In the genomic region with DNA sequence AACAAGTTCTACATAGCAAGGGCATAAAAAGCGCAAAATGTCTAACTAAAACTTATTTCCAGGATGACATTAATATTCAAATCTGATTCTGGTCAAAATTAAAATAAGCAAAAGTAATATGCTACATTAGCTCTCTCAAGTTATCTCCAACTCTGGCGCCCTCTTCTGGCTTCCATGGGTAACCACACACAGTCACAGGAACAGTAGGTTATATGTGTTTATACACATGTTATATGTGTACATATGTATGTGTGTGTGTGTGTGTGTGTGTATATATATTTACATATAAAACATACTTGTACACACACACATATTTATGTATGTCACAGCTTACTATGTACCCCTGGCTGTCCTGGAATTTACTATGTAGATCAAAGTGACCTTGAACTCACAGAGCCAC, we compare ENCODE assay signal across 9 mouse cellular contexts. TPM values are rescaled to one million over a fixed set of nuclear protein-coding genes. Genes with fewer than 3 reads are reported as not detected.
DNase-seq lines count a peak whose midpoint lies in the region; ATAC-seq and TF ChIP-seq lines count a peak whose summit lies in the region.
"Had no signal": no experiment of that assay in that cellular context is flagged by ENCODE, and none has a peak within 500 bp of the region (broad histone marks: within the 10 kb centered on the region; RNA-seq: fewer than 3 reads in every experiment).

No protein-coding gene starts in this region.

- DNase-seq in hindbrain, embryonic 14.5 days (ENCODE audit: low spot score), result peak; percentile 60
- DNase-seq in A20 (ENCODE audit: low read depth, low spot score) (peak; percentile 58), G1E (ENCODE audit: low spot score) (no peak)
- peak; percentile 27 for DNase-seq in lung, postnatal 25 days (ENCODE audit: low spot score)
- peak; percentile 32 for DNase-seq in thymus, postnatal 25 days
- no peak for DNase-seq in frontal cortex, postnatal 10 days (ENCODE audit: low spot score in 2 of 2)

- no peaks in the 10 kb centered on the region for H3K4me1 ChIP-seq in hindbrain, embryonic 14.5 days (replicated peaks; ENCODE audit: control insufficient read depth, insufficient read depth, low read length)
- H3K4me1 ChIP-seq in hindbrain, embryonic 12.5 days, result no peaks in the 10 kb centered on the region
- 0 out of 2 replicates have a peak, but pooled peaks cover 1% of the 10 kb centered on the region for H3K4me1 ChIP-seq in G1E (ENCODE audit: insufficient read depth, low read depth, low read length)
- H3K4me1 ChIP-seq: limb, embryonic 12.5 days had no signal

- H3K4me2 ChIP-seq in hindbrain, embryonic 14.5 days (replicated peaks), result no peak overlapping the region
- H3K4me2 ChIP-seq in hindbrain, embryonic 12.5 days (replicated peaks), result no peak overlapping the region
- H3K4me2 ChIP-seq: limb, embryonic 12.5 days had no signal

- H3K9ac ChIP-seq in hindbrain, embryonic 14.5 days, result no peak overlapping the region
- no peak overlapping the region for H3K9ac ChIP-seq in hindbrain, embryonic 12.5 days
- H3K9ac ChIP-seq: limb, embryonic 12.5 days had no signal

- peaks cover 83% of the 10 kb centered on the region for H3K36me3 ChIP-seq in hindbrain, embryonic 14.5 days (replicated peaks; ENCODE audit: control insufficient read depth, insufficient read depth)
- peaks cover 54% of the 10 kb centered on the region for H3K36me3 ChIP-seq in hindbrain, embryonic 12.5 days
- H3K36me3 ChIP-seq in G1E (replicated peaks), result peaks cover 65% of the 10 kb centered on the region

- H3K27ac ChIP-seq in hindbrain, embryonic 14.5 days, result no peak overlapping the region
- no peak overlapping the region for H3K27ac ChIP-seq in hindbrain, embryonic 12.5 days
- H3K27ac ChIP-seq: limb, embryonic 12.5 days had no signal

- 73% methylated on average over 2 of the region's 2 CpGs for WGBS in hindbrain, embryonic 14.5 days
- 69% methylated on average over 2 of the region's 2 CpGs for WGBS in hindbrain, embryonic 12.5 days

- H3K27me3 ChIP-seq in hindbrain, embryonic 14.5 days (ENCODE audit: control insufficient read depth, insufficient read depth, low read length), result no peaks in the 10 kb centered on the region
- no peaks in the 10 kb centered on the region for H3K27me3 ChIP-seq in hindbrain, embryonic 12.5 days
- H3K27me3 ChIP-seq in G1E (ENCODE audit: insufficient read depth, low read length), result no peaks in the 10 kb centered on the region
- H3K27me3 ChIP-seq: limb, embryonic 12.5 days had no signal

- peak; percentile 20; the same call in 1 of the 2 replicates for TF ChIP-seq CTCF in G1E (IDR thresholded peaks at IDR 0.05; ENCODE audit: low read depth, low read length)

- ATAC-seq in hindbrain, embryonic 14.5 days (ENCODE audit: low FRiP score), result no peak
- no peak for ATAC-seq in hindbrain, embryonic 12.5 days (ENCODE audit: low FRiP score)
- 0 out of 2 replicates have a peak, but pooled peaks have one; percentile 50 for ATAC-seq in G1E (ENCODE audit: extremely low read depth, insufficient number of reproducible peaks, low FRiP score, poor library complexity, severe bottlenecking)
- peak; percentile 81 for ATAC-seq in erythroblast, adult 5-6 weeks (replicated peaks; ENCODE audit: low FRiP score, poor library complexity, severe bottlenecking)

- H3K9me3 ChIP-seq in hindbrain, embryonic 14.5 days (ENCODE audit: control insufficient read depth, low read length), result no peaks in the 10 kb centered on the region
- no peaks in the 10 kb centered on the region for H3K9me3 ChIP-seq in hindbrain, embryonic 12.5 days (replicated peaks)
- H3K9me3 ChIP-seq in G1E (replicated peaks), result no peaks in the 10 kb centered on the region
- H3K9me3 ChIP-seq: limb, embryonic 12.5 days had no signal

- no peak overlapping the region for H3K4me3 ChIP-seq in hindbrain, embryonic 14.5 days (replicated peaks; ENCODE audit: low read length)
- H3K4me3 ChIP-seq in hindbrain, embryonic 12.5 days, result no peak overlapping the region
- H3K4me3 ChIP-seq in G1E (ENCODE audit: low read depth, low read length), result no peak overlapping the region
- H3K4me3 ChIP-seq: limb, embryonic 12.5 days had no signal

RNA-seq across cellular contexts. Expression of a gene that starts 7.6 kb away (rescaled TPM):
- polyA plus RNA-seq in hindbrain, embryonic 14.5 days (2014; fragmentation: Nextera tagmentation; extraction: Ambion mirVana), result 56.5 and 62.9 TPM in 2 replicates
- 57.2 and 61.6 TPM in 2 replicates for polyA plus RNA-seq in hindbrain, embryonic 12.5 days (2016; fragmentation: Nextera tagmentation; extraction: Ambion mirVana)
- total RNA-seq in G1E (2014; fragmentation: Nextera tagmentation), result 97.1 and 110 TPM in 2 replicates
- 25.4 and 30.9 TPM in 2 replicates for total RNA-seq in G1E (2017)
- polyA plus RNA-seq in G1E (2012), result 1.4 and 1.8 TPM in 2 replicates
- total RNA-seq in erythroblast, adult 5-6 weeks (2015; ENCODE audit: low replicate concordance), result 20.7 and 25.7 TPM in 2 replicates
- 8.4 and 9.2 TPM in 2 replicates for total RNA-seq in erythroblast, adult 5-6 weeks (2017; ENCODE audit: low replicate concordance)

RNA-seq across cellular contexts. Expression of a gene that starts 8.6 kb away (rescaled TPM):
- 10.2 and 10.9 TPM in 2 replicates for polyA plus RNA-seq in hindbrain, embryonic 14.5 days (2014; fragmentation: Nextera tagmentation; extraction: Ambion mirVana)
- 9.0 and 9.8 TPM in 2 replicates for polyA plus RNA-seq in hindbrain, embryonic 12.5 days (2016; fragmentation: Nextera tagmentation; extraction: Ambion mirVana)
- total RNA-seq in G1E (2014; fragmentation: Nextera tagmentation) (10.0 and 17.2 TPM in 2 replicates), G1E (2017) (20.1 and 23.2 TPM in 2 replicates)
- 1.4 and 2.1 TPM in 2 replicates for polyA plus RNA-seq in G1E (2012)
- 1.7 and 7.5 TPM in 2 replicates for total RNA-seq in erythroblast, adult 5-6 weeks (2015; ENCODE audit: low replicate concordance)
- total RNA-seq in erythroblast, adult 5-6 weeks (2017; ENCODE audit: low replicate concordance), result 0.56 and 6.5 TPM in 2 replicates

RNA-seq across cellular contexts. Expression of a gene that starts 38.2 kb away (rescaled TPM):
- polyA plus RNA-seq in hindbrain, embryonic 14.5 days (2014; fragmentation: Nextera tagmentation; extraction: Ambion mirVana), result 341 and 388 TPM in 2 replicates
- 200 and 208 TPM in 2 replicates for polyA plus RNA-seq in hindbrain, embryonic 12.5 days (2016; fragmentation: Nextera tagmentation; extraction: Ambion mirVana)
- total RNA-seq in G1E (2014; fragmentation: Nextera tagmentation), result 14.0 and 14.3 TPM in 2 replicates
- total RNA-seq in G1E (2017), result 61.9 and 64.4 TPM in 2 replicates
- 5.6 and 6.5 TPM in 2 replicates for polyA plus RNA-seq in G1E (2012)
- 13.6 and 32.0 TPM in 2 replicates for total RNA-seq in erythroblast, adult 5-6 weeks (2015; ENCODE audit: low replicate concordance)
- total RNA-seq in erythroblast, adult 5-6 weeks (2017; ENCODE audit: low replicate concordance), result 31.2 and 37.9 TPM in 2 replicates

Comparison
In these comparisons a context has a peak if more than half of its experiments do, and no peak if none do; other contexts are left out.
1. ATAC-seq: peak in G1E (single experiment) and erythroblast, adult 5-6 weeks (single experiment); none in hindbrain, embryonic 14.5 days (single experiment) and hindbrain, embryonic 12.5 days (single experiment).
2. DNase-seq: peak in hindbrain, embryonic 14.5 days (single experiment), A20 (single experiment), lung, postnatal 25 days (single experiment) and thymus, postnatal 25 days (single experiment); none in G1E (single experiment) and frontal cortex, postnatal 10 days (0 of 2).
3. RNA of a gene that starts 7.6 kb away (polyA plus RNA-seq): 57.2 to 61.6 TPM in hindbrain, embryonic 12.5 days and 56.5 to 62.9 TPM in hindbrain, embryonic 14.5 days; 1.4 to 1.8 TPM in G1E; every median in the first group is over 10 times any median in the second.
4. RNA of a gene that starts 38.2 kb away (polyA plus RNA-seq): 341 to 388 TPM in hindbrain, embryonic 14.5 days and 200 to 208 TPM in hindbrain, embryonic 12.5 days; 5.6 to 6.5 TPM in G1E; every median in the first group is over 10 times any median in the second.